Mouse (Mus musculus) activated CD4-positive, CD25-positive, alpha-beta regulatory T cell (primary cell): ENCODE data around the gene Tmem251. TPM values are rescaled to one million over a fixed set of nuclear protein-coding genes. Genes with fewer than 3 reads are reported as not detected.

Source experiments
- polyA plus RNA-seq, 2 experiments: library from polyadenylated mRNA; unstranded; fragments of 100-300 nt; shearing (Covaris generic); gene quantifications; one replicate each; pipeline ENCODE4 v1.2.1; 2017

Gene Tmem251
- polyA plus RNA-seq = 10 to 100 TPM; 21.9 to 23.6 TPM

DNA sequence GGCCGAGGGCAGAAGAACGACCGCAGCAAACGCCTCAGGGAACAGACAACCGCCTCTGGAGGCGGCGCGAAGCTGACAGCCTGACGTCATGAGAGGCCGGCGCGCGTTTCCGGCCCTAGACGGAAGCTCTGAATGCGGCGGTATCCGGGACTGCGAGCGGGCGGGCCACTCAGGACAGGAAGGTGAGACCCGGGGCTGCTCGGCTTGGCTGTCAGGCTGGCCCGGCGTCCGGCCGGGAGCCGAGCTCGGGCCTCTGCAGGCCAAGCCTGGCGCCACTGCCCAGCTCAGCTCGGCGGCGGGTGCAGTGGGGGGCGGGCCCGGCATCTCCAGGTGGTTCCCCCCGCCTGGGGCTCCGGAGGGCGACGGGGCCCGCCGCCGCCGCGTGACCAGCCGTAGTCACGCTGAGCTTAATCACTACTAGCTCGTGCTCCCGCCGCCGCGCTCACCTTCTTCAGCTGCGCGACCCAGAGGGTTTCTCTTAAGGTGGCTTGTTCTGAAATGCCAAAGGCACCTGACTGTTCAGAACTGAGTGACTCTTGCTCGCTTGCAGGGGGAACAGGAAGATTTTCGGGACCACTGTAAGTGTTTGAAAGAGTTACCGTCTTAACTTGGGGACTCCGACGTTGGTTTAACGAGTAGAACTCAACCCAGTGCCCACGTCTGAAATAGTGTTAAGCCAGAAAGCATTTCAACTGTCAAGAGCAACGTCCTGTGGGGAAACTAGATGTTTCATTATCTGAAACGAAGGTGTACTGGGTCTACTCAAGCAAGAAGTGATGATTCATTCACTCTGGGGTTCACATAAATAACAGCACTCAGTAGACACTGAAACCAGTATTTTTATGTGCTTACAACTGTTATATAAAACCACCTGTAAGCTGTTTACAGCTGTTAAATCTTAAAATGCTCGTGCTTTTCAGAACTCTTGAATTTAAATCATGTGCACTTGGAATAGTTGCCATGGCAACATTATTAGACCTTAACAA lies at the start of gene Tmem251, which contains the start of gene Moap1:
Tmem251 (plus strand) TSS at position 174 of the 986 bp plus-strand sequence.
Moap1 (minus strand) TSS at position 73 of the 986 bp plus-strand sequence.

DNA sequence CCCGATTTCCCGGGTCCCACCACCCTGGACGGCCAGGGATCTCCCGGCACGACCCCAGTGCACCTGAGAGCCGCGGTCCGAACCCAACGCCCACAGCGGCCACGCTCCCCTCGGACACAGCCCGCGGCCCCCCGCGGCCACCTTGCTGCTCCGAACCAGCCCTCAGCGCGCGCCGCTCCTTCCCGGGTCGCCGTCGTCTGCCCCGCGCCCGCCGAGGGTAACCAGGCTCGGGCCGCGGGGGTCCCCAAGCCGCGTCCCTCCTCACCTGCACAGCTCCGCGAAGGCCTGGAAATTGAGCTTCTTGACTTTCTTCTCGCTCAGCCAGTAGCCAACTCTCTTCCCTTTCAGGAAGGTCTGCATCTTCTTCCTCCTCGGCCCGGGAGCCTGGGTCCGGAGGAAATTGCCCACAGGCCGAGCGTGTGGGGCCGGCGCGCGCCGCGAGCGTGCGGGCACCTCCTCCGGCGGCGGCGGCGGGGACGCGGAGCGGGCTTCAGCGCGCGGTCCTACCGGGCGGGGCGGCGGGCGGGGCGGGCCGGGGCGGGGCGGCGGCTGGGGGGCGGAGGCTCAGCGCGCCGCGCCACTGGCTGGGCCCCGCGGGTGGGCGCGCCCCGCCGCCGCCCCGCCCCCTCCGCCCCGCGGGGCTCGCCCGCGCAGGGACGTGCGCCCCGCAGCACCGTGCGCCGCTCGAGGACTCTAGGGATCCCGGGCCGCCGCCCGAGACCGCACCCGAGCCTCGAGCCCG lies 38.9 kb upstream of the Tmem251 start, which contains the start of gene Itpk1:
Itpk1 (minus strand) TSS at position 474 of the 742 bp plus-strand sequence.

DNA sequence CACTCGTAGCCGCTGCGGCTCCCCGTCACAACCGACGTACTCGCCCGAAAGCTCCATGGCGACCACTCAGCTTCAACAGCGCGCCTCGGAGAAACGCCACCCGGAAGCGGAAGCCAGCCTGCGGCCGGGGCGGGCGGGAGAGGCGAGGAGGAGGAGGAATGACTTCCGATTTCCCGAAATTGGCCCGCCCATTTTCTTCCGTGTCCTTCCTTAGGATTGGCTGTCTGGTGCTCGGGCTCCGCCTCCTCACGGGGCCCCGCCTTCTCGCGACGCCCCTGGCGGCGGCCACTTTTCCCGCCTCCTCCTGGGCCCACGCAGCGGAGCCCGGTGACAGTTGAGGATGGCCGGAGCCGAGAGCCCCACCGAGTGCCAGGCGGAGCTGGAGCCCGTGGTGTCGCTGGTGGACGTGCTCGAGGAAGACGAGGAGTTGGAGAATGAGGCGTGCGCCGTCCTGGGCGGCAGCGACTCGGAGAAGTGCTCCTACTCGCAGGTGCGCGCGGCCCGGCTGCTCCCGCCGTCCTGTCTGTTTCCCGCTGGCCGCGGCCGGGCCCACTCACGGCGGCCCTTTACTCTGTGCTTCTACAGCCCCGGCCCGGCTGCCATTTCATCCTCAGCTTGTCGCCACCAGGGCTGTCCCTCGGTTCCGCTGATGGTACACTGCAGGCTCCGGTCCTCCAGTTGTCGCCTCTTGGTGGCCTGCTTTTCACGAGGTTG lies 14.3 kb downstream of the Tmem251 start, which contains the start of the genes Gm28051, Gon7 and Ubr7:
Gm28051 (minus strand) TSS at position 77 of the 714 bp plus-strand sequence.
Gon7 (minus strand) TSS at position 115 of the 714 bp plus-strand sequence.
Ubr7 (plus strand) TSS at position 279 of the 714 bp plus-strand sequence.

DNA sequence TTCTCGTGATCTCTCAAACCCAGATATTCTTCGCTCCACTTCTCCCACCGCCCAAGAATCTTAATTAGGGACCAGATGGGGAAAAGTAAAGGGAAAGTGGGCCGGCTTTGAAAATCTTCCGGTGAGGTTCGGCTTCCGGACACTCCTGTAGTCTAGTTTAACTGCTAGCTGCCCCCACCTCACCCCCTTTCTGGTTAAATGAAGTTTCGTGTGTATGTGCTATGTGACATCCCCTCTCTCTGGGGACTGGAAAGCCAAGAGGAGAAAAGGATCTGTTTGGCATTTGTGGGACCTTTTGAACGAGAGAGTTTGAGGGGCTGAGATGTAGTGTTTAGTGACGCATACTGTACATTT lies 14.8 kb downstream of the Tmem251 start, which contains the start of gene Gm20604:
Gm20604 (minus strand) TSS at position 270 of the 354 bp plus-strand sequence.

Other genes with a start within 250 kb of the Tmem251 start
- gene Chga, start 188.8 kb upstream of the Tmem251 start, polyA plus RNA-seq = under 1 TPM in 1 of 2 experiments, not detected in 1; 0.12 TPM
- 10 to 100 TPM; 44.8 to 73.3 TPM for gene Itpk1, start 38.8 kb upstream of the Tmem251 start, polyA plus RNA-seq
- gene Moap1, start 101 bp upstream of the Tmem251 start, polyA plus RNA-seq = 1 to 10 TPM; 4.0 to 9.9 TPM
- gene Gm28051, start 14.0 kb downstream of the Tmem251 start, polyA plus RNA-seq = not detected
- 10 to 100 TPM; 19.2 to 25.1 TPM for gene Gon7, start 14.0 kb downstream of the Tmem251 start, polyA plus RNA-seq
- gene Ubr7, start 14.2 kb downstream of the Tmem251 start, polyA plus RNA-seq = 10 to 100 TPM; 29.2 TPM
- gene Gm20604, start 14.9 kb downstream of the Tmem251 start, polyA plus RNA-seq = 1 to 10 TPM; 6.9 to 8.3 TPM
- gene Btbd7, start 134.7 kb downstream of the Tmem251 start, polyA plus RNA-seq = 10 to 100 TPM; 14.1 to 15.2 TPM
- not detected for gene Cox8c, start 155.6 kb downstream of the Tmem251 start, polyA plus RNA-seq
- gene Unc79, start 205.1 kb downstream of the Tmem251 start, polyA plus RNA-seq = under 1 TPM; 0.23 to 0.65 TPM